Mouse (Mus musculus): ENCODE results near the gene Metap1d. TPM values are rescaled to one million over a fixed set of nuclear protein-coding genes. Genes with fewer than 3 reads are reported as not detected.

Gene Metap1d
- polyA plus RNA-seq, 1 experiment, result 56.1 TPM

- TF ChIP-seq POLR2A (IDR thresholded peaks at IDR 0.05; ENCODE audit: borderline replicate concordance, insufficient read depth, low read length), result no peak
- TF ChIP-seq CTCF (IDR thresholded peaks at IDR 0.05; ENCODE audit: borderline replicate concordance, insufficient read depth, low read depth, low read length), result no peak
- no peak for DNase-seq
- peaks cover 28% of the 10 kb centered on the region; the same call in 1 of the 2 replicates for H3K27me3 ChIP-seq (ENCODE audit: control insufficient read depth, insufficient read depth, low read length)
- H3K4me3 ChIP-seq (replicated peaks; ENCODE audit: insufficient read depth, low read depth, low read length), result no peak overlapping the region
- under 1% methylated on average over 20 of the region's 20 CpGs for WGBS
- H3K4me1 ChIP-seq (ENCODE audit: control insufficient read depth, insufficient read depth, low read length), result 0 out of 2 replicates have a peak, but pooled peaks cover 2% of the 10 kb centered on the region
- no peak overlapping the region for H3K27ac ChIP-seq (ENCODE audit: insufficient read depth, low read length)
Measured at GRCm38 (mm10) chr2:71534242-71535052, 81.4 kb downstream of the Metap1d start.

- H3K27me3 ChIP-seq (ENCODE audit: control insufficient read depth, insufficient read depth, low read length), result peaks cover 39% of the 10 kb centered on the region; the same call in 1 of the 2 replicates
- 2% methylated on average over 48 of the region's 48 CpGs for WGBS
- no peak overlapping the region for H3K4me3 ChIP-seq (replicated peaks; ENCODE audit: insufficient read depth, low read depth, low read length)
- no peak overlapping the region for H3K27ac ChIP-seq (ENCODE audit: insufficient read depth, low read length)
- DNase-seq, result peak in 1 of 2 experiments; percentile 23
- TF ChIP-seq CTCF (IDR thresholded peaks at IDR 0.05; ENCODE audit: borderline replicate concordance, insufficient read depth, low read depth, low read length) (no peak), POLR2A (IDR thresholded peaks at IDR 0.05; ENCODE audit: borderline replicate concordance, insufficient read depth, low read length) (no peak)
- H3K4me1 ChIP-seq (ENCODE audit: control insufficient read depth, insufficient read depth, low read length), result peaks cover 7% of the 10 kb centered on the region; the same call in 1 of the 2 replicates
Measured at GRCm38 (mm10) chr2:71540611-71541417, 87.7 kb downstream of the Metap1d start.

DNA sequence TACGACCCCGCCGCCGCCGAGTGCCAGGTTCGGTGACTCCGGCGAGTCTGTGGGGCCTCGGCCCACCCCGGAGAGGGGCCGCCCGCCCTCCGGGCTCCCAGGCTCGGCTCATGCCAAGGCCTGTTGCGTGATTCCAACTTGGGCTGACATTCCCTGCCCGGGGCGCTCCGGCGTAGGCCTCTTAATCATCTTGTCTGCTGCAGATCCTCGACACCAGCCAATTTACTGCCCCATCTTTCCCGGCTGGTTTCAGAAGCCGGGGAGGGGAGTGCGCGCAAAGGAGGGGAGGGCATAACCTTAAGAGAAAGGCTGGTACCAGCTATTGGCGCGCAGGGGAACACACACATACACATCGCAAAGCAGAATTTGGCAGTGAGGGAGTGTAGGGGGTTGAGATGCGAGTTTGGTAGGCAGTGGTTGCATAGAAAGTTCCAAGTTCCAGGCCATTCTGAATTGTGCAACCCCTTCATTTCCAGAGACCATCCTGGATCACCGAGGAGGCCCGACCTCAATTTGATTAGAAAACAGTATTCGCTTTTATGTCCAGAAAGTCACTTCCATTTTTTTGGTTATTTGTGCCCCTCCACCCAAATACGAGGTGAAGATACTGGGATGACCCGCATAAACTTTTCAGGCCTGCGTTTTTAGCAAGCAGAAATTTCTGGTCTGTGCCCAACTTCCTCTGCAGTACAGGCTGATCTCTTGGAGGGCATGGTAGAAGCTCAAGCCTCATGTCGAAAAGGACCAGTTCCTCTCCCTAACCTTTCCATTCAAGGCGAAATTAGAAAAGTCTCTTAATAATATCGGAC is 88.5 kb downstream of the Metap1d start:
- no peak overlapping the region for H3K27ac ChIP-seq (ENCODE audit: insufficient read depth, low read length)
- TF ChIP-seq POLR2A (IDR thresholded peaks at IDR 0.05; ENCODE audit: borderline replicate concordance, insufficient read depth, low read length), result no peak
- TF ChIP-seq CTCF (IDR thresholded peaks at IDR 0.05; ENCODE audit: borderline replicate concordance, insufficient read depth, low read depth, low read length), result no peak
- H3K4me3 ChIP-seq (replicated peaks; ENCODE audit: insufficient read depth, low read depth, low read length), result no peak overlapping the region
- H3K4me1 ChIP-seq (ENCODE audit: control insufficient read depth, insufficient read depth, low read length), result peaks cover 11% of the 10 kb centered on the region; the same call in 1 of the 2 replicates
- WGBS, result 6% methylated on average over 37 of the region's 37 CpGs
- DNase-seq, result no peak
- peaks cover 39% of the 10 kb centered on the region; the same call in 1 of the 2 replicates for H3K27me3 ChIP-seq (ENCODE audit: control insufficient read depth, insufficient read depth, low read length)

GRCm38 (mm10) chr2:71542227-71542815 is 89.2 kb downstream of the Metap1d start:
- no peak for DNase-seq
- Histone ChIP-seq H3K4me3 (replicated peaks; ENCODE audit: insufficient read depth, low read depth, low read length) (no peak overlapping the region), H3K4me1 (ENCODE audit: control insufficient read depth, insufficient read depth, low read length) (peaks cover 11% of the 10 kb centered on the region; the same call in 1 of the 2 replicates), H3K27me3 (ENCODE audit: control insufficient read depth, insufficient read depth, low read length) (peaks cover 45% of the 10 kb centered on the region; the same call in 1 of the 2 replicates), H3K27ac (ENCODE audit: insufficient read depth, low read length) (no peak overlapping the region)
- 17% methylated on average over 11 of the region's 11 CpGs for WGBS
- TF ChIP-seq CTCF (IDR thresholded peaks at IDR 0.05; ENCODE audit: borderline replicate concordance, insufficient read depth, low read depth, low read length) (no peak), POLR2A (IDR thresholded peaks at IDR 0.05; ENCODE audit: borderline replicate concordance, insufficient read depth, low read length) (no peak)

DNA sequence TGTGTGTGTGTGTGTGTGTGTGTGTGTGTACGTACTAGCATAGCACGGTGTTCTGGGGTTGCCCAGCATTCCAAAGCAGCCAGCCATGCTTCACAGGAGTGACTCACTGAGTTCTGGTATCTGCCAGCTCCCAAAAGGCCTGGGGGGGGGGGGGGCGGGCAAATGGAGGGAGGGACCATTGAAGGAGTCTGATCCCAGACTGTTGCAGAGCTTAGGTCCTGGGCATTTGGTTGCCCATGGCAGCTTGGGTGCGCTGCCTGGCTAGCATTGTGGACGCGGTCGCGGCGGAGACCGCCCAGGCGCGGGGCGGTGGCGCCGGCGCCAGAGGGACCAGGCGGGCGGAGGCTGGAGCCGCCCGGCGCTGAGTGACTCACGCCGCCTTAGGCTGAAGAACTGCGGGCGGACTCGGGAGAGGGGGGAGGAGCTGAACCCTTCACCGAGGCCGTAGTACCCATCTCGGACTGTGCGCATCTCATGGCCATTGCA is 89.8 kb downstream of the Metap1d start:
- Histone ChIP-seq H3K27ac (ENCODE audit: insufficient read depth, low read length) (no peak overlapping the region), H3K4me1 (ENCODE audit: control insufficient read depth, insufficient read depth, low read length) (peaks cover 11% of the 10 kb centered on the region; the same call in 1 of the 2 replicates), H3K27me3 (ENCODE audit: control insufficient read depth, insufficient read depth, low read length) (peaks cover 43% of the 10 kb centered on the region; the same call in 1 of the 2 replicates), H3K4me3 (replicated peaks; ENCODE audit: insufficient read depth, low read depth, low read length) (no peak overlapping the region)
- peak in 1 of 2 experiments; percentile 27 for DNase-seq
- TF ChIP-seq CTCF (IDR thresholded peaks at IDR 0.05; ENCODE audit: borderline replicate concordance, insufficient read depth, low read depth, low read length) (no peak), POLR2A (IDR thresholded peaks at IDR 0.05; ENCODE audit: borderline replicate concordance, insufficient read depth, low read length) (no peak)
- WGBS, result 2% methylated on average over 30 of the region's 30 CpGs

GRCm38 (mm10) chr2:71543531-71543930 is 90.5 kb downstream of the Metap1d start:
- peak in 1 of 2 experiments; percentile 12 for DNase-seq
- Histone ChIP-seq H3K27ac (ENCODE audit: insufficient read depth, low read length) (no peak overlapping the region), H3K4me1 (ENCODE audit: control insufficient read depth, insufficient read depth, low read length) (peaks cover 11% of the 10 kb centered on the region; the same call in 1 of the 2 replicates), H3K4me3 (replicated peaks; ENCODE audit: insufficient read depth, low read depth, low read length) (no peak overlapping the region), H3K27me3 (ENCODE audit: control insufficient read depth, insufficient read depth, low read length) (peaks cover 41% of the 10 kb centered on the region; the same call in 1 of the 2 replicates)
- TF ChIP-seq CTCF (IDR thresholded peaks at IDR 0.05; ENCODE audit: borderline replicate concordance, insufficient read depth, low read depth, low read length) (no peak), POLR2A (IDR thresholded peaks at IDR 0.05; ENCODE audit: borderline replicate concordance, insufficient read depth, low read length) (no peak)
- 12% methylated on average over 9 of the region's 9 CpGs for whole genome bisulfite sequencing

All from cerebellum, adult 2 months (tissue).